In the genomic region with DNA sequence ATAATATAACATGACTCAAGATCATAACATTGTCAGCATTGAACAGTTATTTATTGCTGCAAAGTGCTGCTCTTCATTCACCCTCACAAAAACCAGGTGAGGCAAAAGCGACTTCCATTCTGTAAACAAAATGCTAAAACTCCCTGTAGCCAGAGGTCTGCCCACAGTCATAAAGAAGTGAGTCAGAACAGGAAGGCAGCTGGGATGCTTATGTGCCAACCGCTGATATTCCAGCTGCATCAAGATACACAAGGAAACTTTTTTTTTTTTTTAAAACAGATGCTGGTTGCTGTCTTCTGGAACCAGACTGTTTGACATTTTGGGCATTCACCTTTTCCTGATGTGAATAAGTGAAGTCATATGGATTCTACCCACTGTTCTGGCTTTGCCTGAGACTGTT, we compare ENCODE assay signal across 11 mouse cellular contexts.
"Had no signal": no experiment of that assay in that cellular context is flagged by ENCODE, and none has a peak within 500 bp of the region (broad histone marks: within the 10 kb centered on the region; RNA-seq: fewer than 3 reads in every experiment).

No protein-coding gene starts in this region.

- DNase-seq: kidney, postnatal 10 days; kidney, postnatal 36 days; layer of hippocampus, postnatal 36 days; liver, embryonic 13.5 days; lung, adult 2 months; lung, postnatal 14 days; lung, postnatal 4 days; midbrain, embryonic 14.5 days; thymus, adult 2 months; thymus, postnatal 14 days; thymus, postnatal 4 days had no signal
